Mouse (Mus musculus): ENCODE results near the gene Lgr4.

DNA sequence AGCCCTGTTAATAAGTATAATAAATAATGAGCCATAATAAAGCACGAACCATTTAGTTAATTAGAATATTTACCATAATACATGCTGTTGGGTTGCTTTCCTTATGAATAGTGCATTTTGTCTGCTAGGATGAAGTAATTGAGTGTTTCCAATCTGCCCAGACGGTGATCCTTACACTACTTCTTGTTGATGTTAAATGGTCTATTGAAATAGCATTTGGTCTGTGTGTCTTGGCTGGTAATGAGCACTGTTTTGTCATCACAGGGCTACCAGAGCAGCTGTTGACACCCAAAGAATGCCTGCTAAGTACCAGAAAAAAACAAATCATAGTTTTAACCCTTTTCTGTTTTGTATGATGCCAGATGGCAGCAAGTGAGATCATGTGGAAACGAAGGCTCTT, 42.8 kb downstream of the Lgr4 start:
- no peak for TF ChIP-seq CTCF (IDR thresholded peaks at IDR 0.05; ENCODE audit: low read depth, low read length)
- TF ChIP-seq GATA2 (IDR thresholded peaks at IDR 0.05; ENCODE audit: borderline replicate concordance, low read depth, low read length), result no peak
- no peak for TF ChIP-seq TAL1 (conservative IDR thresholded peaks at IDR 0.05; ENCODE audit: low read depth, low read length)
- no peak for TF ChIP-seq POLR2AphosphoS5 (IDR thresholded peaks at IDR 0.05; ENCODE audit: insufficient replicate concordance, low read depth, low read length)
